Mouse (Mus musculus) embryonic facial prominence, embryonic 10.5 days (tissue): Measurements from ENCODE around the gene Col6a3. TPM values are rescaled to one million over a fixed set of nuclear protein-coding genes. Genes with fewer than 3 reads are reported as not detected.

Experiments
- DNase-seq: peaks from one replicate; pipeline ENCODE4 v3.0.0-alpha.2; 2017; ENCODE audit warnings: low spot score
- H3K27ac ChIP-seq: fragments of 300-500 bp; sonication (generic); replicated peaks from 2 replicates; pipeline ENCODE4 v1.5.1; 2016; ENCODE audit warnings: mild to moderate bottlenecking
- H3K27me3 ChIP-seq: fragments of 300-500 bp; sonication (generic); replicated peaks from 2 replicates; pipeline ENCODE4 v1.6.1; 2016; ENCODE audit warnings: low read depth, mild to moderate bottlenecking; ENCODE audit not compliant: poor library complexity, severe bottlenecking
- H3K36me3 ChIP-seq: fragments of 300-500 bp; sonication (generic); replicated peaks from 2 replicates; pipeline ENCODE4 v1.6.1; 2016; ENCODE audit warnings: mild to moderate bottlenecking, moderate library complexity
- H3K4me1 ChIP-seq: fragments of 300-500 bp; sonication (generic); 2 replicates; pipeline ENCODE4 v1.6.1; 2016
- H3K4me3 ChIP-seq: fragments of 300-500 bp; sonication (generic); 2 replicates; pipeline ENCODE4 v1.5.1; 2016; ENCODE audit warnings: mild to moderate bottlenecking, moderate library complexity
- H3K9me3 ChIP-seq: fragments of 300-500 bp; sonication (generic); 2 replicates; pipeline ENCODE4 v1.6.1; 2016; ENCODE audit warnings: mild to moderate bottlenecking
- WGBS: fragments of 180-500 bp; shearing (Covaris S2); methylation state at CpG from one replicate; pipeline ENCODE4 v1.1.7; 2016; 5-methylcytosine and 5-hydroxymethylcytosine counted together
- polyA plus RNA-seq: library from polyadenylated mRNA; unstranded; fragments of >200 nt; fragmentation: Nextera tagmentation; extraction: Ambion mirVana; gene quantifications from 2 replicates; pipeline ENCODE4 v1.2.1, GENCODE M21; 2016

The Col6a3 gene
- polyA plus RNA-seq, 1 experiment from 2014 or later: 6.6 TPM

GRCm38 (mm10) chr1:90838657-90839056, 5.1 kb downstream of the Col6a3 start:
- DNase-seq: no peak
- no peak overlapping the region for H3K4me3 ChIP-seq
- H3K36me3 ChIP-seq: no peaks in the 10 kb centered on the region
- WGBS: 81% methylated on average over 4 of the region's 4 CpGs
- no peaks in the 10 kb centered on the region; the same call in 1 of the 2 replicates for H3K27me3 ChIP-seq
- H3K9me3 ChIP-seq: no peaks in the 10 kb centered on the region
- H3K27ac ChIP-seq: peak overlapping the region; percentile 2; the same call in 1 of the 2 replicates
- peaks cover 51% of the 10 kb centered on the region for H3K4me1 ChIP-seq

GRCm38 (mm10) chr1:90838221-90838620, 5.5 kb downstream of the Col6a3 start:
- no peaks in the 10 kb centered on the region for H3K9me3 ChIP-seq
- no peak overlapping the region for H3K4me3 ChIP-seq
- DNase-seq: no peak
- H3K36me3 ChIP-seq: no peaks in the 10 kb centered on the region
- H3K4me1 ChIP-seq: peaks cover 46% of the 10 kb centered on the region
- 67% methylated on average over 12 of the region's 12 CpGs for WGBS
- H3K27me3 ChIP-seq: no peaks in the 10 kb centered on the region; the same call in 1 of the 2 replicates
- peak overlapping the region; percentile 2; the same call in 1 of the 2 replicates for H3K27ac ChIP-seq

- H3K9me3 ChIP-seq: no peaks in the 10 kb centered on the region
- peak; percentile 30 for DNase-seq
- peak overlapping the region; percentile 61; the same call in 1 of the 2 replicates for H3K27ac ChIP-seq
- H3K36me3 ChIP-seq: no peaks in the 10 kb centered on the region
- H3K27me3 ChIP-seq: no peaks in the 10 kb centered on the region; the same call in 1 of the 2 replicates
- 57% methylated on average over 5 of the region's 5 CpGs for WGBS
- peaks cover 41% of the 10 kb centered on the region for H3K4me1 ChIP-seq
- H3K4me3 ChIP-seq: no peak overlapping the region
These were observed 7.5 kb downstream of the Col6a3 start for GRCm38 (mm10) chr1:90836178-90836740.

GRCm38 (mm10) chr1:90834701-90835100, 9.1 kb downstream of the Col6a3 start:
- H3K27me3 ChIP-seq: no peaks in the 10 kb centered on the region; the same call in 1 of the 2 replicates
- WGBS: 65% methylated on average over 6 of the region's 6 CpGs
- H3K27ac ChIP-seq: no peak overlapping the region; the same call in 1 of the 2 replicates
- H3K36me3 ChIP-seq: no peaks in the 10 kb centered on the region
- H3K9me3 ChIP-seq: no peaks in the 10 kb centered on the region
- no peak for DNase-seq
- H3K4me3 ChIP-seq: no peak overlapping the region
- H3K4me1 ChIP-seq: peaks cover 39% of the 10 kb centered on the region

- Histone ChIP-seq H3K4me1 (peaks cover 5% of the 10 kb centered on the region), H3K27me3 (no peaks in the 10 kb centered on the region; the same call in 1 of the 2 replicates), H3K36me3 (no peaks in the 10 kb centered on the region), H3K27ac (no peak overlapping the region), H3K4me3 (no peak overlapping the region), H3K9me3 (no peaks in the 10 kb centered on the region)
- no peak for DNase-seq
- WGBS: 57% methylated on average over 6 of the region's 6 CpGs
These were observed 13.8 kb downstream of the Col6a3 start for GRCm38 (mm10) chr1:90830006-90830405.

- 80% methylated on average over 15 of the region's 15 CpGs for WGBS
- H3K4me3 ChIP-seq: no peak overlapping the region
- DNase-seq: no peak
These were observed 30.5 kb downstream of the Col6a3 start for GRCm38 (mm10) chr1:90813226-90813625.

GRCm38 (mm10) chr1:90808930-90809329, 34.8 kb downstream of the Col6a3 start:
- no peaks in the 10 kb centered on the region for H3K9me3 ChIP-seq
- no peak for DNase-seq
- H3K27me3 ChIP-seq: no peaks in the 10 kb centered on the region
- WGBS: 76% methylated on average over 9 of the region's 9 CpGs
- no peak overlapping the region for H3K4me3 ChIP-seq
- no peak overlapping the region for H3K27ac ChIP-seq
- no peaks in the 10 kb centered on the region for H3K4me1 ChIP-seq
- H3K36me3 ChIP-seq: peaks cover under 1% of the 10 kb centered on the region; the same call in 1 of the 2 replicates

More at GRCm38 (mm10) chr1:90813226-90813625, 30.5 kb downstream of the Col6a3 start:
- Histone ChIP-seq H3K27ac (no peak overlapping the region), H3K9me3 (no peaks in the 10 kb centered on the region), H3K36me3 (no peaks in the 10 kb centered on the region), H3K27me3 (no peaks in the 10 kb centered on the region), H3K4me1 (no peaks in the 10 kb centered on the region)

GRCm38 (mm10) chr1:90803104-90803503, 40.7 kb downstream of the Col6a3 start:
- H3K27ac ChIP-seq: no peak overlapping the region
- 85% methylated on average over 4 of the region's 4 CpGs for WGBS
- H3K36me3 ChIP-seq: peaks cover 7% of the 10 kb centered on the region; the same call in 1 of the 2 replicates

GRCm38 (mm10) chr1:90801067-90801466, 42.7 kb downstream of the Col6a3 start:
- DNase-seq: no peak
- no peak overlapping the region for H3K27ac ChIP-seq
- H3K27me3 ChIP-seq: no peaks in the 10 kb centered on the region
- H3K9me3 ChIP-seq: no peaks in the 10 kb centered on the region
- WGBS: 87% methylated on average over 13 of the region's 13 CpGs
- H3K36me3 ChIP-seq: peaks cover 7% of the 10 kb centered on the region; the same call in 1 of the 2 replicates
- H3K4me1 ChIP-seq: no peaks in the 10 kb centered on the region
- no peak overlapping the region for H3K4me3 ChIP-seq

More at GRCm38 (mm10) chr1:90803104-90803503, 40.7 kb downstream of the Col6a3 start:
- no peak overlapping the region for H3K4me3 ChIP-seq
- no peaks in the 10 kb centered on the region for H3K27me3 ChIP-seq
- no peak for DNase-seq
- no peaks in the 10 kb centered on the region for H3K4me1 ChIP-seq
- H3K9me3 ChIP-seq: no peaks in the 10 kb centered on the region

GRCm38 (mm10) chr1:90800466-90800865, 43.3 kb downstream of the Col6a3 start:
- DNase-seq: no peak
- Histone ChIP-seq H3K27ac (no peak overlapping the region), H3K4me1 (no peaks in the 10 kb centered on the region), H3K4me3 (no peak overlapping the region), H3K27me3 (no peaks in the 10 kb centered on the region), H3K9me3 (no peaks in the 10 kb centered on the region), H3K36me3 (peaks cover 7% of the 10 kb centered on the region; the same call in 1 of the 2 replicates)
- 91% methylated on average over 3 of the region's 3 CpGs for WGBS

- H3K36me3 ChIP-seq: no peaks in the 10 kb centered on the region; the same call in 1 of the 2 replicates
- H3K4me3 ChIP-seq: no peak overlapping the region
- no peak overlapping the region for H3K27ac ChIP-seq
- DNase-seq: no peak
- no peaks in the 10 kb centered on the region for H3K27me3 ChIP-seq
- H3K9me3 ChIP-seq: no peaks in the 10 kb centered on the region
- 83% methylated on average over 6 of the region's 6 CpGs for WGBS
- H3K4me1 ChIP-seq: peaks cover 5% of the 10 kb centered on the region; the same call in 1 of the 2 replicates
These were observed 46.4 kb downstream of the Col6a3 start for GRCm38 (mm10) chr1:90797276-90797891.

GRCm38 (mm10) chr1:90793368-90793767, 50.4 kb downstream of the Col6a3 start:
- DNase-seq: no peak
- H3K4me1 ChIP-seq: peaks cover 12% of the 10 kb centered on the region
- no peak overlapping the region for H3K4me3 ChIP-seq
- H3K27ac ChIP-seq: no peak overlapping the region
- no peaks in the 10 kb centered on the region; the same call in 1 of the 2 replicates for H3K36me3 ChIP-seq
- 87% methylated on average over 4 of the region's 4 CpGs for WGBS
- H3K9me3 ChIP-seq: no peaks in the 10 kb centered on the region
- no peaks in the 10 kb centered on the region for H3K27me3 ChIP-seq

GRCm38 (mm10) chr1:90790925-90791324, 52.8 kb downstream of the Col6a3 start:
- WGBS: 88% methylated on average over 4 of the region's 4 CpGs
- H3K36me3 ChIP-seq: no peaks in the 10 kb centered on the region; the same call in 1 of the 2 replicates
- H3K9me3 ChIP-seq: no peaks in the 10 kb centered on the region
- H3K4me3 ChIP-seq: no peak overlapping the region
- H3K27me3 ChIP-seq: no peaks in the 10 kb centered on the region
- no peak overlapping the region for H3K27ac ChIP-seq
- H3K4me1 ChIP-seq: peaks cover 12% of the 10 kb centered on the region
- no peak for DNase-seq
